Mouse (Mus musculus) embryonic stem cell, embryonic (primary cell): ENCODE data around the gene Prelp.

Experiments used
- CTCF ChIA-PET, 4 experiments: fragments of 300-600 bp in 2 of 4; fragments of 350-600 bp in 2 of 4; sonication (Branson Sonifier 250); formaldehyde crosslinking; loops; one replicate each; lab custom pipeline; 2022; ENCODE audit warnings: inconsistent platforms in 2 of 4; lab: Charles Lee
- POLR2A ChIA-PET, 4 experiments: fragments of 300-600 bp in 2 of 4; fragments of 350-600 bp in 2 of 4; sonication (Branson Sonifier 250); formaldehyde crosslinking; loops; one replicate each; lab custom pipeline; 2022; ENCODE audit warnings: antibody characterized with exemption in 4 of 4, inconsistent platforms in 1 of 4; lab: Charles Lee

The Prelp gene

DNA sequence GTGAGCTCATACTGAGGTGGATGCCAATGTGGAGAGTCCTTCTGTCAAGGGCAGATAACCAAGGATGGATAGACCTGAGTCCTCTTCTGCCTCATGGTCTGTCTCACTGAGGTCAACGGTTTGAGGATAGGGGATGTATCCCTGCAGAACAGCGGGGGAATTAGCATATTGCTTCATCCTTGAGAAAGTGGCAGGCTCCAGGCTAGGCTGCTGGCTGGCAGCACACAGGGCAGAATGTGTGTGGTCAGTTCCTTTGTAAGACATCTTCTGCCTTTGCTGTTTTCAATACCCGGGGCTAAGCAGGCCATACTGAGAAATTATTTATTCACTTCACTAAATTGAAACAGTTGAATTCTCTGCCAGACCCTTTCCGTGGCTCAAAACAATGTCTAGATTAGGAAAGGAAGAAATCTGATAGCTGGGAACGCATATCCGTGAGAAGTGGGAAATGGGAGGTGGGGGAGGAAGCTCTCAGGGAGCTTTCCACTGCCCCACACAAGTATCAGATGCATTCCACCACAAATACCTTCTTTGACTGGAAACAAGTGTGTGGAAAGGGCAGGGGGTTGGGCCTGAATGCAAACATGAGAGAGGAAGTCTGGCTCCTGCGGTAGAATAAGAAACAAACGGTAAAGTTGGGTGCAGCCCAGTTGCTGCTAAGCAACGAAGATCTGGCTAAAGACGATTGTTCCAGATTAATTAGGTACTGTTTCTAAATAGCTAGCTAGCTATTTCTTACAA, 57.8 kb downstream of the Prelp start:
- POLR2A ChIA-PET: interaction anchor here in 3 of 4 experiments (0.6 to 2.3 kb wide), 14 partner anchors 8 to 215 kb away, joined by 3 to 6 read pairs (median 4); partner anchors contain the start of gene Btg2 (in 1 of the 3)
- CTCF ChIA-PET: interaction anchor here in 3 of 4 experiments (0.6 to 1.6 kb wide), 3 partner anchors 33 to 259 kb away, joined by 3 to 7 read pairs (median 5); no protein-coding TSS in a partner anchor

GRCm38 (mm10) chr1:133861028-133861427, 60.2 kb downstream of the Prelp start:
- POLR2A ChIA-PET: interaction anchor here in 2 of 4 experiments (0.6 to 11.1 kb wide), 8 partner anchors 8 to 194 kb away, joined by 3 to 189 read pairs (median 3); no protein-coding TSS in a partner anchor
- CTCF ChIA-PET: interaction anchor here in 1 of 4 experiments (0.5 to 1.4 kb wide), 3 partner anchors 35 to 1975 kb away, joined by 8 to 10 read pairs (median 8); no protein-coding TSS in a partner anchor
